Mouse (Mus musculus) cerebellum, adult 2 months (tissue): ENCODE results near the gene Myo1e.

Experiments used
- CTCF ChIP-seq: fragments of 200-500 bp; IDR thresholded peaks from 2 replicates; pipeline ENCODE4 v1.5.1; 2011; ENCODE audit warnings: low read depth, mild to moderate bottlenecking, control low read depth, low read length, moderate library complexity, borderline replicate concordance; ENCODE audit not compliant: insufficient read depth
- POLR2A ChIP-seq: fragments of 200-500 bp; IDR thresholded peaks from 2 replicates; pipeline ENCODE4 v1.6.1; 2011; ENCODE audit warnings: low read length, control low read depth, borderline replicate concordance; ENCODE audit not compliant: insufficient read depth

GRCm38 (mm10) chr9:70220461-70221170 is 13.5 kb downstream of the Myo1e start:
- TF ChIP-seq CTCF (no peak), POLR2A (no peak)
